Mouse (Mus musculus) testis, adult 2 months (tissue): Measurements from ENCODE around the gene Supt3. TPM values are rescaled to one million over a fixed set of nuclear protein-coding genes. Genes with fewer than 3 reads are reported as not detected.

Experiments
- H3K27ac ChIP-seq: fragments of 200-500 bp; 2 replicates; pipeline ENCODE4 v1.5.1; 2012; ENCODE audit warnings: low read depth, low read length; ENCODE audit not compliant: control insufficient read depth, insufficient read depth
- H3K27me3 ChIP-seq: fragments of 200-500 bp; 2 replicates; pipeline ENCODE4 v1.6.1; 2012; ENCODE audit warnings: mild to moderate bottlenecking, low read length, moderate library complexity; ENCODE audit not compliant: control insufficient read depth, insufficient read depth
- H3K36me3 ChIP-seq: fragments of 200-500 bp; 2 replicates; pipeline ENCODE4 v1.6.1; 2012; ENCODE audit warnings: mild to moderate bottlenecking, low read length; ENCODE audit not compliant: control insufficient read depth, insufficient read depth
- H3K4me1 ChIP-seq: fragments of 200-500 bp; 2 replicates; pipeline ENCODE4 v1.6.1; 2012; ENCODE audit warnings: low read length; ENCODE audit not compliant: control insufficient read depth, insufficient read depth
- H3K4me3 ChIP-seq: fragments of 200-500 bp; 2 replicates; pipeline ENCODE4 v1.5.1; 2012; ENCODE audit warnings: low read depth, mild to moderate bottlenecking, low read length, moderate library complexity, mixed read lengths; ENCODE audit not compliant: control insufficient read depth
- CTCF ChIP-seq: fragments of 200-500 bp; IDR thresholded peaks from 2 replicates; pipeline ENCODE4 v1.5.1; 2012; ENCODE audit warnings: low read depth, mild to moderate bottlenecking, inconsistent platforms, low read length, moderate library complexity; ENCODE audit not compliant: control insufficient read depth, insufficient read depth, insufficient replicate concordance
- POLR2A ChIP-seq: fragments of 200-500 bp; IDR thresholded peaks from 2 replicates; pipeline ENCODE4 v1.6.1; 2012; ENCODE audit warnings: low read depth, mild to moderate bottlenecking, inconsistent platforms, low read length, moderate library complexity; ENCODE audit not compliant: control insufficient read depth
- polyA plus RNA-seq: library from polyadenylated mRNA; depleted of rRNA; stranded (reverse); fragments of >200 nt; gene quantifications from 2 replicates; pipeline ENCODE4 v1.2.3, GENCODE M21; 2012; rRNA removed

Gene Supt3
- polyA plus RNA-seq, 1 experiment = 19.6 TPM

DNA sequence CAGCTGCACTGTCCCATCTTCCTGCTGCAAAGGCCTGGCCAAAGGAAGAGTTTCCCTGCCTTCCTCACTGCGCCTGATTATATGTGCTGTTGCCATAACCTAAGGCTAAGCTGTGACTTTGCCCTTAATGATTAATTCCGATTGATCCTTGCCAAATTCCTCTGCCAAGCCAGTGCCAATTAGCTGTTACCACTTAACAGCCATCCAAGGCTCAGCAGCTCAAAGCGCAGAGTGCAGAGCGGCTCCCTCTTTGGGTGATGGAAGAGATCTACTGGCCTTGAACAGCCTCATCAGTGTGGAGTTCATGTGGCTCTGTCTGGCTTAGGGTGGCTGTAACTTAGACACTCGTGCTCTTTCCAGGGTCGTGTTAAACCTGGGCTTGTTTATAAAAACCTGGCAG is 366.1 kb downstream of the Supt3 start:
- Histone ChIP-seq H3K4me1 (no peaks in the 10 kb centered on the region; the same call in 1 of the 2 replicates), H3K36me3 (no peaks in the 10 kb centered on the region), H3K27ac (no peak overlapping the region), H3K27me3 (no peaks in the 10 kb centered on the region), H3K4me3 (no peak overlapping the region)
- TF ChIP-seq CTCF = no peak
- no peak for TF ChIP-seq POLR2A

DNA sequence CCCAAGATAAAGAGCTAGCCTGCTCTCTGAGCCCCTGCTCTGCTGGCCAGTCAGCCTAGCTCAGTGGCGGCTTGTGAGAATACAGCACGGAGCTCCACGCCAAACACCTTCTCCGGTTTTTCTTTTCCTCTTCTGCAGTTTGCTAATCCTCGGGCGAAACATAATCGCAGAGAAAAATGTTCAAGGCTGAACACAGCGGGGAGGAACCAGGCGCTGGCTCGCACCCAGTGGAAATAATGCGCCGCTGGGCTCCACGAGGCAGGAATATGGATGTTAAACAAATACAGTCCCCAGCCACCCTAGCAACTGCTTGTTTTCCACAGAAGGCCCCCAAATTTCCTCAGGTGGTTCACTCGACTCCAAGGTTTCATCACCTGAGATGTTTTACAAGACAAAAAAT is 367.7 kb downstream of the Supt3 start:
- H3K27me3 ChIP-seq = no peaks in the 10 kb centered on the region
- H3K4me1 ChIP-seq = no peaks in the 10 kb centered on the region; the same call in 1 of the 2 replicates
- no peak overlapping the region for H3K4me3 ChIP-seq
- TF ChIP-seq CTCF = no peak
- TF ChIP-seq POLR2A = no peak
- no peak overlapping the region for H3K27ac ChIP-seq
- no peaks in the 10 kb centered on the region for H3K36me3 ChIP-seq

DNA sequence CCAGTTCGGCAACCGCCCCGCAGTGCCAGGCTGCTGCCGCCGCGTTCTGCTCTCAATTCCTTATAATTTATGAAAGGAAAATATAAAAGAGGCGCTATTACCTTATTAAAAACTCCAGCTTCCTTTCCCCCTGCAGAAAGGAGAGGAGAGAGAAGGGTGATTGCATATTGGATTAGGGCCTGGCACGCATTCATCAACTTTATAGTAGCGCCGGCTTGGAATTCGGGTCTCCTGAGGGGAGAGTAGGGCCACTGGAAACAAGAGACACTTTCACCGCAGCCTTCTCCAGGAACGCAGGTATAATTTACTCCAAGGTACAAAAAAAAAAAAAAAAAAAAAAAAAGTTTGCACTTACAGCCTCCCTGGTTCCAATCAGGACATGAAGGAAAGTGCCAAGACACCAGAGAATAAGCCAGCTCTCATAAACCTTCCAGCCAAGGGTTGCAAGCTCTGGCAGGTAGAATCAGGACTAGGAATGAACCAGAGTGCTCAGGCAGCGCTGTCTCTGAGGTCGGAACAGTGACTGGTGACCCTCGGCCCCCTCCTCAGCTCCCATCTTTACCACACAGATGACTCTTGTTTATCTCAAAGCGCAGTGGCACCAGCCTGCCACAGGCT is 374.5 kb downstream of the Supt3 start:
- no peaks in the 10 kb centered on the region for H3K27me3 ChIP-seq
- H3K4me1 ChIP-seq = no peaks in the 10 kb centered on the region
- H3K27ac ChIP-seq = no peak overlapping the region
- no peak for TF ChIP-seq POLR2A
- TF ChIP-seq CTCF = no peak
- no peak overlapping the region; the same call in 1 of the 2 replicates for H3K4me3 ChIP-seq
- H3K36me3 ChIP-seq = no peaks in the 10 kb centered on the region

DNA sequence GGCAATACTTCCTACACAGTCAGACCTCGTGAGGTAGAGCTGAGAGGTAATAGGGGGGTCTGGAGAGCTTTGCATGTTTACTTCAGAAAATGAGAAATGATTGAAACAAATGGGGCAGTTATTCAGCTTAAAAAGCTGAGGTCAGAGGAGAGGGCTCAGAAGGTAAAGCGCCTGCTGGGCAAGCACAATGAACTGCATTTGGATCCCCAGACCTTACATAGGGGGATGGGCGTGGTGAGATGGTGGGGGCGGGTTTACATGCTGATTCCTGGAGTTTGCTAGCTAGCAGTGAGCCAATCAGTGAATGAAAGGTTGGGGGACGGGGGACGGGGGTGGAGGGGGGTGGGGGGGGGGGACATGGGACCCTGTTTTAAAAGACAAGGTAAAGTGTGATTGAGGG is 376.8 kb downstream of the Supt3 start:
- Histone ChIP-seq H3K27ac (no peak overlapping the region), H3K36me3 (no peaks in the 10 kb centered on the region), H3K27me3 (no peaks in the 10 kb centered on the region), H3K4me3 (no peak overlapping the region), H3K4me1 (peaks cover 5% of the 10 kb centered on the region)
- TF ChIP-seq CTCF (no peak), POLR2A (no peak)

DNA sequence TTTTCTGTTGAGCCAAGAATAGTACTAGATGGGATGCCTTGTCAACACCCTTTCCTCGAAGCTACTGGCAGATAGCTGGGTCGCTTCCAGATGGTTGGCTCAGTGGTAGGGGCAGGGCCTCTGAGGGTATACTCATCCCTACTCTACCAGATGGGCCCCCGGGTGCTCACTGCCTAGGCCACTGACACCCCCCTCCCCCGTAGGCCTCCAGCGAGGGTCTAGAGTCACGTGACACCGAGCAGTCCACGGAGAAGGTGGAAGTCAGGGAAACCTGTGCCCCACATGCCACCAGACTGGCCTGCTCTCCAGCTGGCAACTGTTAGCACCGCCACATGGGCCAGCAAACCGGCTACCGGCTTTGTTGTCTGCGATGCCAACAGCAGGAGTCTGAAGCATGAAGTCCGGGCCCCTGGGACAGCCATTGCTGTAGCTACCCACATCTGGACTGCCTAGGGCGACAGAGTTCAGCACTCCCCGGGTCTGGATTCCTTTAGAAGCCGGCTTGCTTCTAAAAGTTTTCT is 381.3 kb downstream of the Supt3 start:
- peak overlapping the region; percentile 50 for H3K4me3 ChIP-seq
- TF ChIP-seq CTCF (no peak), POLR2A (no peak)
- no peaks in the 10 kb centered on the region for H3K27me3 ChIP-seq
- no peak overlapping the region for H3K27ac ChIP-seq
- peaks cover 10% of the 10 kb centered on the region for H3K4me1 ChIP-seq
- H3K36me3 ChIP-seq = no peaks in the 10 kb centered on the region

DNA sequence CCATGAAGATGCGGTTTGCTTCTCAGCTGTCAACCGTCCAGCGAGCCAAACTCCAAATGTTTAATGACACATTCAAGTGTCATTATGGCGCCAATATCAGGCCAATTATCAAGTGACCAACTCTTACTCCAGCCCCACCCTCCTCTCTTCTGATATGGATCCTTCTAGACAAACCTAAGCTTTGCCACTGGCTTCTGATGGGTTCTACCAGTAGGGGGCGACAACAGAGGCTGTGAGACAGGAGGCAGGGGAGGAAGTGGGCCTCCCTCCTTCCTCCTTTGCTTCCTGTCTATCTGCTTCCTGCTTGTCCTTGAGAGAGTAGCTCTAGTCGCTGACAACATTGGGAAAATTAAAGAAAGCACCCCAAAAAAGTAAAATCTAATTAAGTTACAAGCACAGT is 383.7 kb downstream of the Supt3 start:
- no peaks in the 10 kb centered on the region for H3K36me3 ChIP-seq
- TF ChIP-seq CTCF (peak; percentile 64; the same call in 1 of the 2 replicates), POLR2A (no peak)
- H3K27ac ChIP-seq = no peak overlapping the region
- no peak overlapping the region for H3K4me3 ChIP-seq
- H3K27me3 ChIP-seq = no peaks in the 10 kb centered on the region
- peaks cover 15% of the 10 kb centered on the region for H3K4me1 ChIP-seq

DNA sequence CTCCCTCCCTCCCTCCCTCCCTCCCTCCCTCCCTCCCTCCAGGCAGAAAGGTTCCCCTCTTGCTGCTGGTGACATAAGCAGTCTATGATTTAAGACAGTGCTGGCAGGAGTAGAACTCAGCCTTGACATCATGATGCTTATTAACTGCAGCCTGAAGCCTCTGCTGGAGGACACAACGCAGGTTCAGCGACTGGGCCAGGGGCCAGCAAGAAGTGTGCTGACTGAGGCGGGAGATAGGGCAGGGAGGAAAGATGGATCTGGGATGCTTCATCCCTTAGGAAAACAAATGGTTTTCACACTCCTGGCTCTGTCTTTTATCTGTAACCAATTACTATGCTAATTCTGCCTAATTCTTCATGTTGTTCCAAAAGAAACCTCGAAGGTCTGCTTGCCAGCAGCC is 388.8 kb downstream of the Supt3 start:
- H3K4me1 ChIP-seq = peaks cover 7% of the 10 kb centered on the region
- no peaks in the 10 kb centered on the region for H3K27me3 ChIP-seq
- H3K4me3 ChIP-seq = no peak overlapping the region
- TF ChIP-seq CTCF (no peak), POLR2A (no peak)
- no peak overlapping the region for H3K27ac ChIP-seq
- no peaks in the 10 kb centered on the region for H3K36me3 ChIP-seq

Other genes starting within 250 kb of the Supt3 start
- 8.3 and 10.4 TPM in 2 replicates for gene Runx2, start 37.6 kb downstream of the Supt3 start, polyA plus RNA-seq